Mouse (Mus musculus): Measurements from ENCODE around the gene Stox2. TPM values are rescaled to one million over a fixed set of nuclear protein-coding genes. Genes with fewer than 3 reads are reported as not detected.

Gene Stox2
- polyA plus RNA-seq, 1 experiment = 2.2 TPM

- no peak overlapping the region for H3K27ac ChIP-seq (ENCODE audit: insufficient read depth, low read depth, low read length)
- TF ChIP-seq CTCF (conservative IDR thresholded peaks at IDR 0.05; ENCODE audit: insufficient read depth, insufficient read length, low read depth, low read length) (no peak), POLR2A (IDR thresholded peaks at IDR 0.05; ENCODE audit: low read depth, low read length) (no peak)
- H3K4me1 ChIP-seq (ENCODE audit: control insufficient read depth, insufficient read depth, low read length) = peaks cover 3% of the 10 kb centered on the region; the same call in 1 of the 2 replicates
- peak overlapping the region; percentile 69 for H3K4me3 ChIP-seq (ENCODE audit: insufficient read depth, low read depth, low read length)
- DNase-seq = no peak
- H3K27me3 ChIP-seq (replicated peaks; ENCODE audit: control insufficient read depth, insufficient read depth, low read length) = no peaks in the 10 kb centered on the region
- WGBS = 33% methylated on average over 33 of the region's 33 CpGs
- H3K36me3 ChIP-seq (ENCODE audit: control insufficient read depth, insufficient read depth, low read length) = no peaks in the 10 kb centered on the region
Observed at GRCm38 (mm10) chr8:47287641-47288130, 158.5 kb downstream of the Stox2 start.

- H3K4me3 ChIP-seq (ENCODE audit: insufficient read depth, low read depth, low read length) = peak overlapping the region; percentile 1; the same call in 1 of the 2 replicates
- no peaks in the 10 kb centered on the region for H3K36me3 ChIP-seq (ENCODE audit: control insufficient read depth, insufficient read depth, low read length)
- TF ChIP-seq POLR2A (IDR thresholded peaks at IDR 0.05; ENCODE audit: low read depth, low read length) (no peak), CTCF (conservative IDR thresholded peaks at IDR 0.05; ENCODE audit: insufficient read depth, insufficient read length, low read depth, low read length) (no peak)
- H3K4me1 ChIP-seq (ENCODE audit: control insufficient read depth, insufficient read depth, low read length) = peaks cover 3% of the 10 kb centered on the region; the same call in 1 of the 2 replicates
- H3K27ac ChIP-seq (ENCODE audit: insufficient read depth, low read depth, low read length) = no peak overlapping the region
- no peaks in the 10 kb centered on the region for H3K27me3 ChIP-seq (replicated peaks; ENCODE audit: control insufficient read depth, insufficient read depth, low read length)
- 66% methylated on average over 16 of the region's 16 CpGs for WGBS
- no peak for DNase-seq
Observed at GRCm38 (mm10) chr8:47287201-47287621, 159.0 kb downstream of the Stox2 start.

GRCm38 (mm10) chr8:47286081-47286700 lies 160.0 kb downstream of the Stox2 start:
- Histone ChIP-seq H3K4me3 (ENCODE audit: insufficient read depth, low read depth, low read length) (no peak overlapping the region), H3K36me3 (ENCODE audit: control insufficient read depth, insufficient read depth, low read length) (no peaks in the 10 kb centered on the region), H3K27ac (ENCODE audit: insufficient read depth, low read depth, low read length) (no peak overlapping the region), H3K4me1 (ENCODE audit: control insufficient read depth, insufficient read depth, low read length) (peaks cover 3% of the 10 kb centered on the region; the same call in 1 of the 2 replicates), H3K27me3 (replicated peaks; ENCODE audit: control insufficient read depth, insufficient read depth, low read length) (no peaks in the 10 kb centered on the region)
- WGBS = 93% methylated on average over 12 of the region's 12 CpGs
- TF ChIP-seq CTCF (conservative IDR thresholded peaks at IDR 0.05; ENCODE audit: insufficient read depth, insufficient read length, low read depth, low read length) (no peak), POLR2A (IDR thresholded peaks at IDR 0.05; ENCODE audit: low read depth, low read length) (no peak)
- DNase-seq = no peak

- H3K27ac ChIP-seq (ENCODE audit: insufficient read depth, low read depth, low read length) = no peak overlapping the region
- no peaks in the 10 kb centered on the region for H3K27me3 ChIP-seq (replicated peaks; ENCODE audit: control insufficient read depth, insufficient read depth, low read length)
- no peak overlapping the region for H3K4me3 ChIP-seq (ENCODE audit: insufficient read depth, low read depth, low read length)
- DNase-seq = no peak
- WGBS = 95% methylated on average over 6 of the region's 6 CpGs
- H3K36me3 ChIP-seq (ENCODE audit: control insufficient read depth, insufficient read depth, low read length) = no peaks in the 10 kb centered on the region
- H3K4me1 ChIP-seq (ENCODE audit: control insufficient read depth, insufficient read depth, low read length) = peaks cover 3% of the 10 kb centered on the region; the same call in 1 of the 2 replicates
- TF ChIP-seq POLR2A (IDR thresholded peaks at IDR 0.05; ENCODE audit: low read depth, low read length) = no peak
- no peak for TF ChIP-seq CTCF (conservative IDR thresholded peaks at IDR 0.05; ENCODE audit: insufficient read depth, insufficient read length, low read depth, low read length)
Observed at GRCm38 (mm10) chr8:47285435-47285834, 160.7 kb downstream of the Stox2 start.

GRCm38 (mm10) chr8:47284329-47285326 lies 161.5 kb downstream of the Stox2 start:
- no peak for DNase-seq
- H3K36me3 ChIP-seq (ENCODE audit: control insufficient read depth, insufficient read depth, low read length) = no peaks in the 10 kb centered on the region
- 89% methylated on average over 21 of the region's 21 CpGs for WGBS
- no peak overlapping the region for H3K4me3 ChIP-seq (ENCODE audit: insufficient read depth, low read depth, low read length)
- H3K27me3 ChIP-seq (replicated peaks; ENCODE audit: control insufficient read depth, insufficient read depth, low read length) = no peaks in the 10 kb centered on the region
- TF ChIP-seq POLR2A (IDR thresholded peaks at IDR 0.05; ENCODE audit: low read depth, low read length) = no peak
- no peak for TF ChIP-seq CTCF (conservative IDR thresholded peaks at IDR 0.05; ENCODE audit: insufficient read depth, insufficient read length, low read depth, low read length)
- no peak overlapping the region for H3K27ac ChIP-seq (ENCODE audit: insufficient read depth, low read depth, low read length)
- H3K4me1 ChIP-seq (ENCODE audit: control insufficient read depth, insufficient read depth, low read length) = 0 out of 2 replicates have a peak, but pooled peaks cover under 1% of the 10 kb centered on the region

GRCm38 (mm10) chr8:47279898-47280297 lies 166.3 kb downstream of the Stox2 start:
- TF ChIP-seq CTCF (conservative IDR thresholded peaks at IDR 0.05; ENCODE audit: insufficient read depth, insufficient read length, low read depth, low read length) (no peak), POLR2A (IDR thresholded peaks at IDR 0.05; ENCODE audit: low read depth, low read length) (no peak)
- H3K4me1 ChIP-seq (ENCODE audit: control insufficient read depth, insufficient read depth, low read length) = no peaks in the 10 kb centered on the region
- 65% methylated on average over 10 of the region's 10 CpGs for WGBS
- no peaks in the 10 kb centered on the region for H3K27me3 ChIP-seq (replicated peaks; ENCODE audit: control insufficient read depth, insufficient read depth, low read length)
- H3K36me3 ChIP-seq (ENCODE audit: control insufficient read depth, insufficient read depth, low read length) = no peaks in the 10 kb centered on the region
- no peak overlapping the region for H3K27ac ChIP-seq (ENCODE audit: insufficient read depth, low read depth, low read length)
- H3K4me3 ChIP-seq (ENCODE audit: insufficient read depth, low read depth, low read length) = no peak overlapping the region
- DNase-seq = no peak
